ENCODE assay signal across 8 mouse cellular contexts in genomic region chr11:98776843-98777590, GRCm38 (mm10). TPM values are rescaled to one million over a fixed set of nuclear protein-coding genes. Genes with fewer than 3 reads are reported as not detected.
A peak's percentile ranks its signal among the peaks of the same experiment; 100 is the strongest.
DNase-seq lines count a peak whose midpoint lies in the region; ATAC-seq and TF ChIP-seq lines count a peak whose summit lies in the region.

No protein-coding gene starts in this region.

- H3K4me1 ChIP-seq in CH12.LX (ENCODE audit: control insufficient read depth in 1 of 2, insufficient read depth in 2 of 2) = peaks cover 27 to 61% of the 10 kb centered on the region in 2 experiments
- peaks cover 38% of the 10 kb centered on the region for H3K4me1 ChIP-seq in bone marrow macrophage, adult 2 months (ENCODE audit: control insufficient read depth, insufficient read depth, low read length)
- peaks cover 37% of the 10 kb centered on the region for H3K4me1 ChIP-seq in intestine, postnatal 0 days (replicated peaks; ENCODE audit: control insufficient read depth, insufficient read depth, low read length)
- peaks cover 44% of the 10 kb centered on the region for H3K4me1 ChIP-seq in stomach, embryonic 14.5 days (ENCODE audit: control insufficient read depth, insufficient read depth, low read length)

- in situ Hi-C loops in CH12.LX (cut with MboI; ENCODE audit: low pct_ligation_motif_present, low pct_unique_long_range_greater_than_20kb, low sequenced_read_pairs) = no loop called here

- H3K27ac ChIP-seq in CH12.LX (ENCODE audit: insufficient read depth, low read depth) = no peak overlapping the region
- H3K27ac ChIP-seq in bone marrow macrophage, adult 2 months (ENCODE audit: insufficient read depth, low read depth, low read length) = peak overlapping the region; percentile 94
- peak overlapping the region; percentile 82 for H3K27ac ChIP-seq in intestine, postnatal 0 days (ENCODE audit: low read depth, low read length)
- peak overlapping the region; percentile 90 for H3K27ac ChIP-seq in stomach, embryonic 14.5 days (ENCODE audit: low read length)

- intact Hi-C loops in gastrocnemius, postnatal 36 days (cut with DNase I) = no loop called here

- peaks cover 19% of the 10 kb centered on the region for H3K27me3 ChIP-seq in CH12.LX (replicated peaks)
- no peaks in the 10 kb centered on the region for H3K27me3 ChIP-seq in intestine, postnatal 0 days (replicated peaks; ENCODE audit: control insufficient read depth, insufficient read depth, low read length)
- no peaks in the 10 kb centered on the region for H3K27me3 ChIP-seq in stomach, embryonic 14.5 days (ENCODE audit: control insufficient read depth, insufficient read depth, low read length)

- no peaks in the 10 kb centered on the region for H3K36me3 ChIP-seq in CH12.LX (replicated peaks in 1 of 2; ENCODE audit: control insufficient read depth in 1 of 2, insufficient read depth in 1 of 2, low read length in 1 of 2)
- no peaks in the 10 kb centered on the region for H3K36me3 ChIP-seq in intestine, postnatal 0 days (ENCODE audit: control insufficient read depth, insufficient read depth)
- no peaks in the 10 kb centered on the region for H3K36me3 ChIP-seq in stomach, embryonic 14.5 days (ENCODE audit: control insufficient read depth, insufficient read depth, low read length)

- no peak overlapping the region for H3K9ac ChIP-seq in CH12.LX (ENCODE audit: insufficient read depth, low read depth)
- H3K9ac ChIP-seq in intestine, postnatal 0 days (ENCODE audit: low read depth, low read length) = peak overlapping the region; percentile 26; the same call in 1 of the 2 replicates
- H3K9ac ChIP-seq in stomach, embryonic 14.5 days (replicated peaks; ENCODE audit: low read depth, low read length) = no peak overlapping the region

- H3K4me2 ChIP-seq in CH12.LX (ENCODE audit: insufficient read depth, low read depth, poor library complexity, severe bottlenecking) = no peak overlapping the region
- H3K4me2 ChIP-seq in intestine, postnatal 0 days (replicated peaks; ENCODE audit: low read depth) = peak overlapping the region; percentile 80; the same call in 1 of the 2 replicates
- H3K4me2 ChIP-seq in stomach, embryonic 14.5 days (replicated peaks; ENCODE audit: low read depth, low read length) = peak overlapping the region; percentile 29

- ATAC-seq in intestine, postnatal 0 days = no peak
- no peak for ATAC-seq in stomach, embryonic 14.5 days (ENCODE audit: insufficient number of reproducible peaks, insufficient read depth, low FRiP score, low read depth)

- TF ChIP-seq EP300 in CH12.LX (IDR thresholded peaks at IDR 0.05; ENCODE audit: low read length) = no peak

- dilution Hi-C loops in CH12.LX (cut with MboI; ENCODE audit: extremely low pct_ligation_motif_present, extremely low pct_unique_long_range_greater_than_20kb, low sequenced_read_pairs) = no loop called here

- DNase-seq in CH12.LX (ENCODE audit: extremely low read depth) = no peak
- DNase-seq in gastrocnemius, postnatal 36 days = peak; percentile 48 to 57
- DNase-seq in lung, adult 18-20 months = peak; percentile 74 to 83
- DNase-seq in frontal cortex, adult 2 months (ENCODE audit: extremely low spot score in 1 of 2, low spot score in 1 of 2) = no peak
- DNase-seq in thymus, postnatal 25 days = no peak

- no peaks in the 10 kb centered on the region for H3K9me3 ChIP-seq in CH12.LX (replicated peaks; ENCODE audit: low read length)
- no peaks in the 10 kb centered on the region for H3K9me3 ChIP-seq in intestine, postnatal 0 days (ENCODE audit: control insufficient read depth)
- H3K9me3 ChIP-seq in stomach, embryonic 14.5 days (ENCODE audit: control insufficient read depth, low read depth, low read length) = no peaks in the 10 kb centered on the region

- no peak for TF ChIP-seq RAD21 in CH12.LX (IDR thresholded peaks at IDR 0.05; ENCODE audit: low read depth, low read length)

- WGBS in intestine, postnatal 0 days = 14% methylated on average over 9 of the region's 9 CpGs
- 7% methylated on average over 9 of the region's 9 CpGs for WGBS in stomach, embryonic 14.5 days

- no peaks in the 10 kb centered on the region for H3K79me2 ChIP-seq in CH12.LX (replicated peaks; ENCODE audit: control insufficient read depth, extremely low read depth, insufficient read depth, poor library complexity, severe bottlenecking)

- TF ChIP-seq CTCF in CH12.LX (conservative IDR thresholded peaks at IDR 0.05 in 1 of 2, IDR thresholded peaks at IDR 0.05 in 1 of 2; ENCODE audit: low read depth in 2 of 2, low read length in 2 of 2) = no peak
- TF ChIP-seq CTCF in bone marrow macrophage, adult 2 months (IDR thresholded peaks at IDR 0.05; ENCODE audit: low read depth, low read length) = no peak
- TF ChIP-seq CTCF in intestine, postnatal 0 days (IDR thresholded peaks at IDR 0.05; ENCODE audit: low read depth) = no peak

- TF ChIP-seq POLR2A in CH12.LX (IDR thresholded peaks at IDR 0.05; ENCODE audit: low read depth, low read length) = no peak
- TF ChIP-seq POLR2A in bone marrow macrophage, adult 2 months (IDR thresholded peaks at IDR 0.05; ENCODE audit: borderline replicate concordance, low read depth, low read length) = no peak

- no peak overlapping the region for H3K4me3 ChIP-seq in CH12.LX (replicated peaks in 1 of 3; ENCODE audit: low read depth in 2 of 3, low read length in 2 of 3, poor library complexity in 1 of 3)
- H3K4me3 ChIP-seq in bone marrow macrophage, adult 2 months (ENCODE audit: insufficient read depth, low read length) = peak overlapping the region; percentile 62; the same call in 1 of the 2 replicates
- no peak overlapping the region for H3K4me3 ChIP-seq in intestine, postnatal 0 days (ENCODE audit: low read depth, low read length)
- no peak overlapping the region for H3K4me3 ChIP-seq in stomach, embryonic 14.5 days (ENCODE audit: low read depth, low read length)

TF ChIP-seq in CH12.LX, 34 proteins besides CTCF, POLR2A, EP300 and RAD21 (continues in another document):
- TF ChIP-seq MAX (IDR thresholded peaks at IDR 0.05; ENCODE audit: low read length) = no peak
- TF ChIP-seq SMC3 (IDR thresholded peaks at IDR 0.05; ENCODE audit: low read depth, low read length) = no peak
- TF ChIP-seq USF2 (conservative IDR thresholded peaks at IDR 0.05; ENCODE audit: low read depth, low read length) = no peak
- TF ChIP-seq MAZ (IDR thresholded peaks at IDR 0.05; ENCODE audit: low read depth, low read length) = no peak
- TF ChIP-seq POLR2AphosphoS2 (IDR thresholded peaks at IDR 0.05; ENCODE audit: low read depth, low read length) = no peak
- TF ChIP-seq NELFE (IDR thresholded peaks at IDR 0.05; ENCODE audit: low read depth, low read length) = 0 out of 2 replicates have a peak, but pooled peaks have one; percentile 20

RNA-seq across cellular contexts. Expression of gene Nr1d1, which starts 1.9 kb away (rescaled TPM):
- total RNA-seq in CH12.LX (2012; rRNA removed) = 0.21 and 0.25 TPM in 2 replicates
- 0.17 and 0.39 TPM in 2 replicates for total RNA-seq in CH12.LX (2014; rRNA removed)
- polyA plus RNA-seq in CH12.LX (2012; ENCODE audit: insufficient read length, low read depth) = 0.95 and 1.4 TPM in 2 replicates
- polyA plus RNA-seq in bone marrow macrophage, adult 2 months (2012; ENCODE audit: insufficient read depth, insufficient read length, missing spikeins) = 7.4 and 8.2 TPM in 2 replicates
- 100 to 1,000 TPM in 1 of 2 experiments, 10 to 100 TPM in 1; 86.6 to 139 TPM for total RNA-seq in gastrocnemius, postnatal 36 days (2021)
- polyA plus RNA-seq in intestine, postnatal 0 days (2015; fragmentation: Nextera tagmentation; extraction: Ambion mirVana) = 4.1 and 5.1 TPM in 2 replicates
- 1.7 and 2.3 TPM in 2 replicates for polyA plus RNA-seq in stomach, embryonic 14.5 days (2014; fragmentation: Nextera tagmentation; extraction: Ambion mirVana)
- polyA plus RNA-seq in frontal cortex, adult 2 months (2012; rRNA removed) = 124 and 126 TPM in 2 replicates

RNA-seq across cellular contexts. Expression of gene Msl1, which starts 18.3 kb away (rescaled TPM):
- total RNA-seq in CH12.LX (2012; rRNA removed) (27.3 and 30.7 TPM in 2 replicates), CH12.LX (2014; rRNA removed) (25.9 and 26.4 TPM in 2 replicates)
- 57.1 and 58.1 TPM in 2 replicates for polyA plus RNA-seq in CH12.LX (2012; ENCODE audit: insufficient read length, low read depth)
- 78.4 and 79.3 TPM in 2 replicates for polyA plus RNA-seq in bone marrow macrophage, adult 2 months (2012; ENCODE audit: insufficient read depth, insufficient read length, missing spikeins)
- 10 to 100 TPM; 49.0 to 51.4 TPM for total RNA-seq in gastrocnemius, postnatal 36 days (2021)
- polyA plus RNA-seq in intestine, postnatal 0 days (2015; fragmentation: Nextera tagmentation; extraction: Ambion mirVana) = 12.6 and 15.1 TPM in 2 replicates
- 21.6 and 22.3 TPM in 2 replicates for polyA plus RNA-seq in stomach, embryonic 14.5 days (2014; fragmentation: Nextera tagmentation; extraction: Ambion mirVana)
- 112 and 123 TPM in 2 replicates for polyA plus RNA-seq in frontal cortex, adult 2 months (2012; rRNA removed)

RNA-seq across cellular contexts. Expression of gene Casc3, which starts 27.7 kb away (rescaled TPM):
- 16.7 and 18.3 TPM in 2 replicates for total RNA-seq in CH12.LX (2012; rRNA removed)
- total RNA-seq in CH12.LX (2014; rRNA removed) = 14.4 and 14.7 TPM in 2 replicates
- 71.7 and 93.0 TPM in 2 replicates for polyA plus RNA-seq in CH12.LX (2012; ENCODE audit: insufficient read length, low read depth)
- 37.9 and 40.1 TPM in 2 replicates for polyA plus RNA-seq in bone marrow macrophage, adult 2 months (2012; ENCODE audit: insufficient read depth, insufficient read length, missing spikeins)
- total RNA-seq in gastrocnemius, postnatal 36 days (2021) = 10 to 100 TPM; 14.2 to 21.4 TPM
- polyA plus RNA-seq in intestine, postnatal 0 days (2015; fragmentation: Nextera tagmentation; extraction: Ambion mirVana) = 10.8 and 12.4 TPM in 2 replicates
- polyA plus RNA-seq in stomach, embryonic 14.5 days (2014; fragmentation: Nextera tagmentation; extraction: Ambion mirVana) = 33.7 and 35.1 TPM in 2 replicates
- 47.8 TPM in 2 replicates for polyA plus RNA-seq in frontal cortex, adult 2 months (2012; rRNA removed)

RNA-seq across cellular contexts. Expression of gene Thra, which starts 36.6 kb away (rescaled TPM):
- 2.5 and 3.9 TPM in 2 replicates for total RNA-seq in CH12.LX (2012; rRNA removed)
- 0.81 and 1.1 TPM in 2 replicates for total RNA-seq in CH12.LX (2014; rRNA removed)
- 3.8 and 4.3 TPM in 2 replicates for polyA plus RNA-seq in CH12.LX (2012; ENCODE audit: insufficient read length, low read depth)
- 20.7 and 23.5 TPM in 2 replicates for polyA plus RNA-seq in bone marrow macrophage, adult 2 months (2012; ENCODE audit: insufficient read depth, insufficient read length, missing spikeins)
- 10 to 100 TPM; 72.6 to 75.7 TPM for total RNA-seq in gastrocnemius, postnatal 36 days (2021)
- 32.4 and 39.1 TPM in 2 replicates for polyA plus RNA-seq in intestine, postnatal 0 days (2015; fragmentation: Nextera tagmentation; extraction: Ambion mirVana)
- 61.4 and 62.9 TPM in 2 replicates for polyA plus RNA-seq in stomach, embryonic 14.5 days (2014; fragmentation: Nextera tagmentation; extraction: Ambion mirVana)
- 770 and 851 TPM in 2 replicates for polyA plus RNA-seq in frontal cortex, adult 2 months (2012; rRNA removed)

RNA-seq across cellular contexts. Expression of gene Med24, which starts 47.8 kb away (rescaled TPM):
- total RNA-seq in CH12.LX (2012; rRNA removed) (47.7 and 48.6 TPM in 2 replicates), CH12.LX (2014; rRNA removed) (26.5 and 30.9 TPM in 2 replicates)
- 64.2 and 78.8 TPM in 2 replicates for polyA plus RNA-seq in CH12.LX (2012; ENCODE audit: insufficient read length, low read depth)
- polyA plus RNA-seq in bone marrow macrophage, adult 2 months (2012; ENCODE audit: insufficient read depth, insufficient read length, missing spikeins) = 26.9 and 32.2 TPM in 2 replicates
- 10 to 100 TPM; 41.4 to 41.9 TPM for total RNA-seq in gastrocnemius, postnatal 36 days (2021)
- 14.7 and 18.5 TPM in 2 replicates for polyA plus RNA-seq in intestine, postnatal 0 days (2015; fragmentation: Nextera tagmentation; extraction: Ambion mirVana)
- polyA plus RNA-seq in stomach, embryonic 14.5 days (2014; fragmentation: Nextera tagmentation; extraction: Ambion mirVana) = 39.9 and 41.0 TPM in 2 replicates
- 137 and 157 TPM in 2 replicates for polyA plus RNA-seq in frontal cortex, adult 2 months (2012; rRNA removed)

Comparison
In these comparisons a context has a peak if more than half of its experiments do, and no peak if none do; other contexts are left out.
1. DNase-seq: peak in gastrocnemius, postnatal 36 days (2 of 2) and lung, adult 18-20 months (2 of 2); none in CH12.LX (single experiment), frontal cortex, adult 2 months (0 of 2) and thymus, postnatal 25 days (single experiment).
2. RNA of gene Nr1d1, which starts 1.9 kb away (polyA plus RNA-seq): 124 to 126 TPM in frontal cortex, adult 2 months; 7.4 to 8.2 TPM in bone marrow macrophage, adult 2 months, 4.1 to 5.1 TPM in intestine, postnatal 0 days, 1.7 to 2.3 TPM in stomach, embryonic 14.5 days and 0.95 to 1.4 TPM in CH12.LX; every median in the first group is over 10 times any median in the second.